Mouse (Mus musculus): ENCODE measurements at regions not wholly inside any gene's neighbourhood (a gene's known extent, or its start where the extent isn't known, plus 50 kb on each side); places are given as distances from the start of the nearest gene placed in this dataset.

- ATAC-seq (no peak), DNase-seq (no peak)
- Histone ChIP-seq H3K27me3 (ENCODE audit: insufficient read depth, low read length) (no peaks in the 10 kb centered on the region), H3K4me3 (ENCODE audit: low read depth, low read length) (no peak overlapping the region), H3K9ac (replicated peaks) (no peak overlapping the region), H3K27ac (ENCODE audit: low read depth) (no peak overlapping the region), H3K4me1 (ENCODE audit: insufficient read depth) (no peaks in the 10 kb centered on the region), H3K4me2 (ENCODE audit: low read depth, low read length) (no peak overlapping the region), H3K36me3 (replicated peaks; ENCODE audit: insufficient read depth, low read length) (no peaks in the 10 kb centered on the region), H3K9me3 (ENCODE audit: low read length) (no peaks in the 10 kb centered on the region)
- TF ChIP-seq CTCF (IDR thresholded peaks at IDR 0.05; ENCODE audit: low read depth) (no peak), EP300 (IDR thresholded peaks at IDR 0.05; ENCODE audit: low read depth) (no peak)
- WGBS (ENCODE audit: insufficient replicate concordance), result 65% methylated on average over 3 of the region's 3 CpGs
Observed at GRCm38 (mm10) chr3:18928401-18929104, 699.9 kb downstream of the 1700064H15Rik start.

GRCm38 (mm10) chr3:18929105-18929492 lies 699.4 kb downstream of the 1700064H15Rik start:
- 80% methylated on average over 3 of the region's 3 CpGs for WGBS (ENCODE audit: insufficient replicate concordance)
- H3K4me3 ChIP-seq (ENCODE audit: low read depth, low read length), result no peak overlapping the region
- DNase-seq (no peak), ATAC-seq (no peak)
- H3K27ac ChIP-seq (ENCODE audit: low read depth), result no peak overlapping the region
- no peak overlapping the region for H3K4me2 ChIP-seq (ENCODE audit: low read depth, low read length)
- no peak overlapping the region for H3K9ac ChIP-seq (replicated peaks)
- H3K36me3 ChIP-seq (replicated peaks; ENCODE audit: insufficient read depth, low read length), result no peaks in the 10 kb centered on the region
- TF ChIP-seq EP300 (IDR thresholded peaks at IDR 0.05; ENCODE audit: low read depth) (no peak), CTCF (IDR thresholded peaks at IDR 0.05; ENCODE audit: low read depth) (no peak)
- no peaks in the 10 kb centered on the region for H3K4me1 ChIP-seq (ENCODE audit: insufficient read depth)
- H3K27me3 ChIP-seq (ENCODE audit: insufficient read depth, low read length), result no peaks in the 10 kb centered on the region
- H3K9me3 ChIP-seq (ENCODE audit: low read length), result no peaks in the 10 kb centered on the region

GRCm38 (mm10) chr3:18932983-18933726 lies 695.3 kb downstream of the 1700064H15Rik start:
- H3K27me3 ChIP-seq (ENCODE audit: insufficient read depth, low read length), result no peaks in the 10 kb centered on the region
- no peak overlapping the region for H3K4me3 ChIP-seq (ENCODE audit: low read depth, low read length)
- WGBS (ENCODE audit: insufficient replicate concordance), result 69% methylated on average over 13 of the region's 13 CpGs
- DNase-seq (no peak), ATAC-seq (no peak)
- H3K4me2 ChIP-seq (ENCODE audit: low read depth, low read length), result no peak overlapping the region
- H3K27ac ChIP-seq (ENCODE audit: low read depth), result no peak overlapping the region
- no peaks in the 10 kb centered on the region for H3K4me1 ChIP-seq (ENCODE audit: insufficient read depth)
- H3K36me3 ChIP-seq (replicated peaks; ENCODE audit: insufficient read depth, low read length), result no peaks in the 10 kb centered on the region
- no peaks in the 10 kb centered on the region for H3K9me3 ChIP-seq (ENCODE audit: low read length)
- H3K9ac ChIP-seq (replicated peaks), result no peak overlapping the region
- TF ChIP-seq CTCF (IDR thresholded peaks at IDR 0.05; ENCODE audit: low read depth) (no peak), EP300 (IDR thresholded peaks at IDR 0.05; ENCODE audit: low read depth) (no peak)

- TF ChIP-seq EP300 (IDR thresholded peaks at IDR 0.05; ENCODE audit: low read depth) (no peak), CTCF (IDR thresholded peaks at IDR 0.05; ENCODE audit: low read depth) (no peak)
- DNase-seq (no peak), ATAC-seq (no peak)
- Histone ChIP-seq H3K9ac (replicated peaks) (no peak overlapping the region), H3K9me3 (ENCODE audit: low read length) (no peaks in the 10 kb centered on the region), H3K27ac (ENCODE audit: low read depth) (no peak overlapping the region), H3K4me1 (ENCODE audit: insufficient read depth) (no peaks in the 10 kb centered on the region), H3K4me3 (ENCODE audit: low read depth, low read length) (no peak overlapping the region), H3K27me3 (ENCODE audit: insufficient read depth, low read length) (no peaks in the 10 kb centered on the region), H3K4me2 (ENCODE audit: low read depth, low read length) (no peak overlapping the region), H3K36me3 (replicated peaks; ENCODE audit: insufficient read depth, low read length) (no peaks in the 10 kb centered on the region)
- 89% methylated on average over 2 of the region's 2 CpGs for WGBS (ENCODE audit: insufficient replicate concordance)
Observed at GRCm38 (mm10) chr3:18934891-18935290, 693.6 kb downstream of the 1700064H15Rik start.

GRCm38 (mm10) chr3:18937333-18938122 lies 690.9 kb downstream of the 1700064H15Rik start:
- Histone ChIP-seq H3K9me3 (ENCODE audit: low read length) (no peaks in the 10 kb centered on the region), H3K36me3 (replicated peaks; ENCODE audit: insufficient read depth, low read length) (no peaks in the 10 kb centered on the region)

More at GRCm38 (mm10) chr3:18937333-18938122, 690.9 kb downstream of the 1700064H15Rik start:
- Histone ChIP-seq H3K4me2 (ENCODE audit: low read depth, low read length) (no peak overlapping the region), H3K4me3 (ENCODE audit: low read depth, low read length) (no peak overlapping the region), H3K4me1 (ENCODE audit: insufficient read depth) (no peaks in the 10 kb centered on the region), H3K9ac (replicated peaks) (no peak overlapping the region), H3K27ac (ENCODE audit: low read depth) (no peak overlapping the region), H3K27me3 (ENCODE audit: insufficient read depth, low read length) (no peaks in the 10 kb centered on the region)
- no peak for DNase-seq
- 78% methylated on average over 20 of the region's 20 CpGs for WGBS (ENCODE audit: insufficient replicate concordance)
- TF ChIP-seq EP300 (IDR thresholded peaks at IDR 0.05; ENCODE audit: low read depth), result no peak
- TF ChIP-seq CTCF (IDR thresholded peaks at IDR 0.05; ENCODE audit: low read depth), result no peak
- no peak for ATAC-seq

All from liver, postnatal 0 days (tissue).